Mouse (Mus musculus) left cerebral cortex, postnatal 14 days (tissue): ENCODE measurements around the gene Lrp1. TPM values are rescaled to one million over a fixed set of nuclear protein-coding genes. Genes with fewer than 3 reads are reported as not detected.

Experiments used
- DNase-seq, 2 experiments: peaks; one replicate each; pipeline ENCODE4 v3.0.0; 2021 to 2022; ENCODE audit warnings: low spot score in 2 of 2, mixed read lengths in 1 of 2
- intact Hi-C: fragments of 180-260 bp; cut with DNase I; formaldehyde crosslinking; loops from one replicate; pipeline ENCODE4 v1.15.1; 2025
- total RNA-seq, 2 experiments: library from RNA; stranded (reverse); gene quantifications; 2 replicates each; pipeline ENCODE4 v1.2.3; 2021

Lrp1 gene
- total RNA-seq, 2 experiments from 2014 or later, result 285 to 305 TPM

GRCm38 (mm10) chr10:127514764-127515163 lies 106.2 kb downstream of the Lrp1 start, which contains the start of gene Ndufa4l2:
Ndufa4l2 (plus strand) TSS chr10:127514967.
- intact Hi-C loops, result no loop called here
- no peak for DNase-seq

- intact Hi-C loops, result no loop called here
- no peak for DNase-seq
Measured at GRCm38 (mm10) chr10:127514111-127514698, 106.7 kb downstream of the Lrp1 start.

GRCm38 (mm10) chr10:127513501-127514091 lies 107.4 kb downstream of the Lrp1 start:
- no peak for DNase-seq
- intact Hi-C loops, result no loop called here

GRCm38 (mm10) chr10:127512813-127513212 lies 108.1 kb downstream of the Lrp1 start:
- DNase-seq, result peak; percentile 96 to 97
- intact Hi-C loops, result loop anchor here (1.0 kb wide), 1 partner anchor 23 kb away; no protein-coding TSS in a partner anchor

- no peak for DNase-seq
- intact Hi-C loops, result loop anchor here (1.0 kb wide), 1 partner anchor 24 kb away; no protein-coding TSS in a partner anchor
Measured at GRCm38 (mm10) chr10:127512307-127512666, 108.7 kb downstream of the Lrp1 start.

GRCm38 (mm10) chr10:127511634-127512306 lies 109.2 kb downstream of the Lrp1 start:
- intact Hi-C loops, result loop anchor here (1.0 kb wide), 1 partner anchor 25 kb away; no protein-coding TSS in a partner anchor
- peak; percentile 93 to 97 for DNase-seq

GRCm38 (mm10) chr10:127510895-127511617 lies 109.9 kb downstream of the Lrp1 start:
- intact Hi-C loops, result no loop called here
- DNase-seq, result peak in 1 of 2 experiments; percentile 51

- intact Hi-C loops, result no loop called here
- peak in 1 of 2 experiments; percentile 38 for DNase-seq
Measured at GRCm38 (mm10) chr10:127509837-127510701, 110.9 kb downstream of the Lrp1 start.

- DNase-seq, result peak; percentile 88 to 90
- intact Hi-C loops, result no loop called here
Measured at GRCm38 (mm10) chr10:127509051-127509836, 111.7 kb downstream of the Lrp1 start.

- intact Hi-C loops, result no loop called here
- peak; percentile 79 to 83 for DNase-seq
Measured at GRCm38 (mm10) chr10:127508239-127508638, 112.7 kb downstream of the Lrp1 start.

GRCm38 (mm10) chr10:127500894-127501893 lies 119.8 kb downstream of the Lrp1 start, which contains the start of gene Stac3:
Stac3 (plus strand) TSS chr10:127501686.
- intact Hi-C loops, result loop anchor here (5.0 kb wide), 1 partner anchor 36 kb away; no protein-coding TSS in a partner anchor
- no peak for DNase-seq

GRCm38 (mm10) chr10:127500042-127500441 lies 120.9 kb downstream of the Lrp1 start:
- intact Hi-C loops, result loop anchor here (5.0 kb wide), 1 partner anchor 37 kb away; no protein-coding TSS in a partner anchor
- DNase-seq, result no peak

GRCm38 (mm10) chr10:127499516-127499915 lies 121.4 kb downstream of the Lrp1 start:
- intact Hi-C loops, result no loop called here
- no peak for DNase-seq

GRCm38 (mm10) chr10:127496156-127496555 lies 124.8 kb downstream of the Lrp1 start:
- intact Hi-C loops, result no loop called here

GRCm38 (mm10) chr10:127492118-127492517 lies 128.8 kb downstream of the Lrp1 start:
- DNase-seq, result no peak
- intact Hi-C loops, result no loop called here

More at GRCm38 (mm10) chr10:127496156-127496555, 124.8 kb downstream of the Lrp1 start:
- DNase-seq, result no peak

GRCm38 (mm10) chr10:127491128-127491512 lies 129.8 kb downstream of the Lrp1 start:
- no peak for DNase-seq
- intact Hi-C loops, result no loop called here
